Mouse (Mus musculus): ENCODE data around the gene Gys1. TPM values are rescaled to one million over a fixed set of nuclear protein-coding genes. Genes with fewer than 3 reads are reported as not detected.

Gys1 gene
- polyA plus RNA-seq, 1 experiment from 2014 or later: 32.7 TPM

GRCm38 (mm10) chr7:45443526-45444420 is 9.1 kb downstream of the Gys1 start:
- whole genome bisulfite sequencing: 80% methylated on average over 22 of the region's 22 CpGs
- no peaks in the 10 kb centered on the region for H3K9me3 ChIP-seq (ENCODE audit: control insufficient read depth, low read depth, low read length)

GRCm38 (mm10) chr7:45446589-45446988 is 11.9 kb downstream of the Gys1 start:
- Histone ChIP-seq H3K27ac (ENCODE audit: low read length) (no peak overlapping the region), H3K4me1 (ENCODE audit: control insufficient read depth, insufficient read depth, low read length) (no peaks in the 10 kb centered on the region), H3K4me3 (ENCODE audit: low read depth, low read length) (no peak overlapping the region), H3K9me3 (ENCODE audit: control insufficient read depth, low read depth, low read length) (no peaks in the 10 kb centered on the region), H3K27me3 (ENCODE audit: control insufficient read depth, insufficient read depth, low read length) (no peaks in the 10 kb centered on the region), H3K4me2 (replicated peaks; ENCODE audit: low read depth, low read length) (no peak overlapping the region), H3K36me3 (ENCODE audit: control insufficient read depth, insufficient read depth, low read length) (peaks cover 39% of the 10 kb centered on the region; the same call in 1 of the 2 replicates), H3K9ac (replicated peaks; ENCODE audit: low read depth, low read length) (no peak overlapping the region)
- ATAC-seq (ENCODE audit: insufficient number of reproducible peaks, insufficient read depth, low FRiP score, low read depth): no peak

More at GRCm38 (mm10) chr7:45443526-45444420, 9.1 kb downstream of the Gys1 start:
- ATAC-seq (ENCODE audit: insufficient number of reproducible peaks, insufficient read depth, low FRiP score, low read depth): no peak
- Histone ChIP-seq H3K4me1 (ENCODE audit: control insufficient read depth, insufficient read depth, low read length) (no peaks in the 10 kb centered on the region), H3K4me3 (ENCODE audit: low read depth, low read length) (no peak overlapping the region), H3K36me3 (ENCODE audit: control insufficient read depth, insufficient read depth, low read length) (peaks cover 41% of the 10 kb centered on the region), H3K4me2 (replicated peaks; ENCODE audit: low read depth, low read length) (no peak overlapping the region), H3K27me3 (ENCODE audit: control insufficient read depth, insufficient read depth, low read length) (no peaks in the 10 kb centered on the region), H3K9ac (replicated peaks; ENCODE audit: low read depth, low read length) (no peak overlapping the region), H3K27ac (ENCODE audit: low read length) (no peak overlapping the region)

GRCm38 (mm10) chr7:45447325-45447990 is 12.8 kb downstream of the Gys1 start:
- WGBS: 36% methylated on average over 11 of the region's 11 CpGs
- H3K36me3 ChIP-seq (ENCODE audit: control insufficient read depth, insufficient read depth, low read length): peaks cover 40% of the 10 kb centered on the region; the same call in 1 of the 2 replicates
- no peak for ATAC-seq (ENCODE audit: insufficient number of reproducible peaks, insufficient read depth, low FRiP score, low read depth)

GRCm38 (mm10) chr7:45449974-45450373 is 15.3 kb downstream of the Gys1 start:
- H3K36me3 ChIP-seq (ENCODE audit: control insufficient read depth, insufficient read depth, low read length): peaks cover 37% of the 10 kb centered on the region
- WGBS: 93% methylated on average over 1 of the region's 1 CpGs
- no peaks in the 10 kb centered on the region for H3K9me3 ChIP-seq (ENCODE audit: control insufficient read depth, low read depth, low read length)
- no peak overlapping the region for H3K4me2 ChIP-seq (replicated peaks; ENCODE audit: low read depth, low read length)
- H3K27me3 ChIP-seq (ENCODE audit: control insufficient read depth, insufficient read depth, low read length): no peaks in the 10 kb centered on the region
- no peak for ATAC-seq (ENCODE audit: insufficient number of reproducible peaks, insufficient read depth, low FRiP score, low read depth)
- no peak overlapping the region for H3K9ac ChIP-seq (replicated peaks; ENCODE audit: low read depth, low read length)
- no peak overlapping the region for H3K4me3 ChIP-seq (ENCODE audit: low read depth, low read length)
- no peak overlapping the region for H3K27ac ChIP-seq (ENCODE audit: low read length)
- H3K4me1 ChIP-seq (ENCODE audit: control insufficient read depth, insufficient read depth, low read length): no peaks in the 10 kb centered on the region

More at GRCm38 (mm10) chr7:45447325-45447990, 12.8 kb downstream of the Gys1 start:
- Histone ChIP-seq H3K27me3 (ENCODE audit: control insufficient read depth, insufficient read depth, low read length) (no peaks in the 10 kb centered on the region), H3K4me2 (replicated peaks; ENCODE audit: low read depth, low read length) (no peak overlapping the region), H3K4me3 (ENCODE audit: low read depth, low read length) (no peak overlapping the region), H3K27ac (ENCODE audit: low read length) (no peak overlapping the region), H3K9me3 (ENCODE audit: control insufficient read depth, low read depth, low read length) (no peaks in the 10 kb centered on the region), H3K9ac (replicated peaks; ENCODE audit: low read depth, low read length) (no peak overlapping the region), H3K4me1 (ENCODE audit: control insufficient read depth, insufficient read depth, low read length) (no peaks in the 10 kb centered on the region)

GRCm38 (mm10) chr7:45451344-45451982 is 16.8 kb downstream of the Gys1 start:
- H3K27ac ChIP-seq (ENCODE audit: low read length): no peak overlapping the region
- no peak overlapping the region for H3K4me3 ChIP-seq (ENCODE audit: low read depth, low read length)
- no peaks in the 10 kb centered on the region for H3K4me1 ChIP-seq (ENCODE audit: control insufficient read depth, insufficient read depth, low read length)
- H3K27me3 ChIP-seq (ENCODE audit: control insufficient read depth, insufficient read depth, low read length): no peaks in the 10 kb centered on the region
- 55% methylated on average over 23 of the region's 23 CpGs for WGBS
- peak; percentile 73; the same call in 1 of the 2 replicates for ATAC-seq (ENCODE audit: insufficient number of reproducible peaks, insufficient read depth, low FRiP score, low read depth)
- no peaks in the 10 kb centered on the region for H3K9me3 ChIP-seq (ENCODE audit: control insufficient read depth, low read depth, low read length)
- no peak overlapping the region for H3K9ac ChIP-seq (replicated peaks; ENCODE audit: low read depth, low read length)
- H3K36me3 ChIP-seq (ENCODE audit: control insufficient read depth, insufficient read depth, low read length): peaks cover 31% of the 10 kb centered on the region
- no peak overlapping the region for H3K4me2 ChIP-seq (replicated peaks; ENCODE audit: low read depth, low read length)

GRCm38 (mm10) chr7:45454971-45455370 is 20.3 kb downstream of the Gys1 start:
- ATAC-seq (ENCODE audit: insufficient number of reproducible peaks, insufficient read depth, low FRiP score, low read depth): no peak
- Histone ChIP-seq H3K36me3 (ENCODE audit: control insufficient read depth, insufficient read depth, low read length) (peaks cover 32% of the 10 kb centered on the region), H3K4me2 (replicated peaks; ENCODE audit: low read depth, low read length) (no peak overlapping the region), H3K27ac (ENCODE audit: low read length) (no peak overlapping the region), H3K9me3 (ENCODE audit: control insufficient read depth, low read depth, low read length) (no peaks in the 10 kb centered on the region), H3K27me3 (ENCODE audit: control insufficient read depth, insufficient read depth, low read length) (no peaks in the 10 kb centered on the region), H3K9ac (replicated peaks; ENCODE audit: low read depth, low read length) (no peak overlapping the region), H3K4me1 (ENCODE audit: control insufficient read depth, insufficient read depth, low read length) (peaks cover 17% of the 10 kb centered on the region), H3K4me3 (ENCODE audit: low read depth, low read length) (no peak overlapping the region)
- WGBS: 89% methylated on average over 15 of the region's 15 CpGs

GRCm38 (mm10) chr7:45455932-45456696 is 21.5 kb downstream of the Gys1 start:
- H3K4me2 ChIP-seq (replicated peaks; ENCODE audit: low read depth, low read length): no peak overlapping the region; the same call in 1 of the 2 replicates
- H3K9me3 ChIP-seq (ENCODE audit: control insufficient read depth, low read depth, low read length): no peaks in the 10 kb centered on the region
- H3K4me1 ChIP-seq (ENCODE audit: control insufficient read depth, insufficient read depth, low read length): peaks cover 28% of the 10 kb centered on the region
- no peaks in the 10 kb centered on the region for H3K27me3 ChIP-seq (ENCODE audit: control insufficient read depth, insufficient read depth, low read length)
- ATAC-seq (ENCODE audit: insufficient number of reproducible peaks, insufficient read depth, low FRiP score, low read depth): no peak
- WGBS: 73% methylated on average over 13 of the region's 13 CpGs
- no peak overlapping the region for H3K9ac ChIP-seq (replicated peaks; ENCODE audit: low read depth, low read length)
- H3K4me3 ChIP-seq (ENCODE audit: low read depth, low read length): no peak overlapping the region
- no peak overlapping the region; the same call in 1 of the 2 replicates for H3K27ac ChIP-seq (ENCODE audit: low read length)
- H3K36me3 ChIP-seq (ENCODE audit: control insufficient read depth, insufficient read depth, low read length): peaks cover 31% of the 10 kb centered on the region
